Mouse (Mus musculus): Measurements from ENCODE around the gene Gm4353. TPM values are rescaled to one million over a fixed set of nuclear protein-coding genes. Genes with fewer than 3 reads are reported as not detected.
A peak's percentile ranks its signal among the peaks of the same experiment; 100 is the strongest.

The Gm4353 gene
- total RNA-seq, 2 experiments from 2014 or later: 0.77 to 2.9 TPM

GRCm38 (mm10) chr7:116060739-116061138, 23.7 kb downstream of the Gm4353 start:
- ATAC-seq (replicated peaks; ENCODE audit: poor library complexity, severe bottlenecking): no peak

GRCm38 (mm10) chr7:116040470-116041019, 43.9 kb downstream of the Gm4353 start:
- no peak for ATAC-seq (replicated peaks; ENCODE audit: poor library complexity, severe bottlenecking)

GRCm38 (mm10) chr7:116039538-116040466, 44.6 kb downstream of the Gm4353 start:
- ATAC-seq (replicated peaks; ENCODE audit: poor library complexity, severe bottlenecking): peak; percentile 94

GRCm38 (mm10) chr7:116039196-116039537, 45.3 kb downstream of the Gm4353 start, which contains the start of gene 1110004F10Rik:
Gene 1110004F10Rik, plus strand, starts transcription at chr7:116039397.
- no peak for ATAC-seq (replicated peaks; ENCODE audit: poor library complexity, severe bottlenecking)

- no peak for ATAC-seq (replicated peaks; ENCODE audit: poor library complexity, severe bottlenecking)
Observed at GRCm38 (mm10) chr7:116038511-116038910, 45.9 kb downstream of the Gm4353 start, which contains the start of gene Sox6. Gene Sox6, minus strand, starts transcription at chr7:116038796.

- ATAC-seq (replicated peaks; ENCODE audit: poor library complexity, severe bottlenecking): no peak
Observed at GRCm38 (mm10) chr7:116038024-116038423, 46.4 kb downstream of the Gm4353 start.

- no peak for ATAC-seq (replicated peaks; ENCODE audit: poor library complexity, severe bottlenecking)
Observed at GRCm38 (mm10) chr7:116036591-116037555, 47.6 kb downstream of the Gm4353 start.

GRCm38 (mm10) chr7:116035504-116035903, 48.9 kb downstream of the Gm4353 start:
- no peak for ATAC-seq (replicated peaks; ENCODE audit: poor library complexity, severe bottlenecking)

- ATAC-seq (replicated peaks; ENCODE audit: poor library complexity, severe bottlenecking): no peak
Observed at GRCm38 (mm10) chr7:116034282-116034758, 50.1 kb downstream of the Gm4353 start.

GRCm38 (mm10) chr7:116033371-116034241, 50.8 kb downstream of the Gm4353 start:
- ATAC-seq (replicated peaks; ENCODE audit: poor library complexity, severe bottlenecking): peak; percentile 27

Other genes starting within 250 kb of the Gm4353 start
- gene Sox6, start 45.8 kb downstream of the Gm4353 start, total RNA-seq (2014; fragmentation: Nextera tagmentation): 0.45 and 2.6 TPM in 2 replicates
- 0.98 TPM in 1 of 2 replicates, not detected in the other for gene Sox6, start 45.8 kb downstream of the Gm4353 start, total RNA-seq (2017)
- 102 and 146 TPM in 2 replicates for gene 1110004F10Rik, start 45.2 kb downstream of the Gm4353 start, total RNA-seq (2014; fragmentation: Nextera tagmentation)
- 215 and 273 TPM in 2 replicates for gene 1110004F10Rik, start 45.2 kb downstream of the Gm4353 start, total RNA-seq (2017)
- not detected in 2 replicates for gene Plekha7, start 223.7 kb upstream of the Gm4353 start, total RNA-seq (2014; fragmentation: Nextera tagmentation)
- gene Plekha7, start 223.7 kb upstream of the Gm4353 start, total RNA-seq (2017): not detected in 2 replicates
- 2,911 and 2,968 TPM in 2 replicates for gene Rps13, start 249.6 kb upstream of the Gm4353 start, total RNA-seq (2014; fragmentation: Nextera tagmentation)
- gene Rps13, start 249.6 kb upstream of the Gm4353 start, total RNA-seq (2017): 2,703 and 3,256 TPM in 2 replicates

All from granulocyte monocyte progenitor cell, adult 5-6 weeks (primary cell).